Mouse (Mus musculus) adrenal gland, postnatal 14 days (tissue): Measurements from ENCODE around the gene Nme3. TPM values are rescaled to one million over a fixed set of nuclear protein-coding genes. Genes with fewer than 3 reads are reported as not detected.
A peak's percentile ranks its signal among the peaks of the same experiment; 100 is the strongest.
"Not testable (repeated sequence)": the region's sequence is repeated elsewhere in the genome, so short reads cannot be mapped to it uniquely, and the experiment has no call there.

Experiments
- DNase-seq: peaks from one replicate; pipeline ENCODE4 v3.0.0; 2021; ENCODE audit warnings: mixed read lengths
- total RNA-seq: library from RNA; stranded (reverse); gene quantifications from 2 replicates; pipeline ENCODE4 v1.2.3, GENCODE M21; 2021

Nme3 gene
- total RNA-seq, 1 experiment from 2014 or later, result 47.4 TPM

DNA sequence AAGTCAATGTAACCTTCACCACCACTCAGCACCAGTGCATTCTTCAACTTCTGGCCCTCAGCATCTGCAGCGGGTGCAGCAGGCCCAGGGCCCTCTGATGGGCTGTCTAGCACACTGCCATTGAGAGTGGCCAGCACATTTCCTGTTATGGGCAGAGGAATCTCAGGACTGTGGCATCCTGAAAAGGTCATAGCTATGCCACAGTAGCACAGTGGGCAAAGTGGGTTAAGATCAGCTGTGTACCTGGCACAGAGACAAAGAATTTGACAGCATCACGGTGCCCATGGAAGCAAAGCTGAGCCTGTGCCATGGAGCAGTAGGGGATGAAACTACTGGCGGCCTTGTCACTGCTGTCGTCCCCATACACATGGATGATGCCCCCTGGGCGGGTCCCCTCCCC is 2.9 kb downstream of the Nme3 start:
- peak; percentile 32 for DNase-seq

- DNase-seq, result no peak
Measured at GRCm38 (mm10) chr17:24900014-24900413, 3.7 kb downstream of the Nme3 start.

DNA sequence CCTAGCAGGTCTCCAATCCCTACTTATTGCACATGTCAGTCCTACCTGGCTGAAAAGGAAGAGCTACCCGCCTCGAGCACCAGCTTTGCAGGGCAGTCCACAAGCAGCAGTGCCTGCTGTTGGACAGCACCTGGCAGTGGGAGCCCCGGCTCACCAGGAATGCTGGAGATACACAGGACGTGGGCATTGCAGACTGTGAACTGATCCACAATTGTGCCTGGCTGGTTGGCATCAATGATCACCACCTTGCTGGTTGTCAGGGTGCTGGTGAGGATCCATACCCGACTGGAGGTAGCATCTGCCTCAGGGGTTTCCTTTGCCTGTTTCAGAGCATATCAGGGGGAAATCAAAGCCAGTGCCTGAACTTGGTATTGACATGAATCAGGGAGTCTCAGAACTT is 5.8 kb downstream of the Nme3 start:
- no peak for DNase-seq

- peak; percentile 76 for DNase-seq
Measured at GRCm38 (mm10) chr17:24902671-24903474, 6.6 kb downstream of the Nme3 start.

- DNase-seq, result no peak
Measured at GRCm38 (mm10) chr17:24903767-24904166, 7.5 kb downstream of the Nme3 start.

DNA sequence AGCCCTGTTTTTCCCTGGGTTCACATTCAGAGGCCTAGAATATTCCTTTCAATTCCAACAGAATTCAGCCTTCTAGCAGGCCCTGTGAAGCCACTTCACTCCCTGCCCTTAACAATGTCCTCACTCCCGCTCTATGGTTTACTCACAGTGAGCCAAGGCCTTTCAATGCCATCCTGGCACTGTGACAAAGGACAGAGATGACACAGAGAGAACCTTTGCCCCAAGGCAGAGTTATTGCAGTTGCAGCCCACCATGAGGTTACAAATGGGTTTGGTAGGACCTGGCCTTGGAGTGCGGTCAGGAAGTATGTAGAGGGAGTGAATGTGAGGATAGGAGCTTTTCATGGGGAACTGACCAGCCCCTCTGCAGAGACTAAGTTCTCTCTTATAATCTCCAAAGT is 11.3 kb downstream of the Nme3 start:
- DNase-seq, result peak; percentile 89

DNA sequence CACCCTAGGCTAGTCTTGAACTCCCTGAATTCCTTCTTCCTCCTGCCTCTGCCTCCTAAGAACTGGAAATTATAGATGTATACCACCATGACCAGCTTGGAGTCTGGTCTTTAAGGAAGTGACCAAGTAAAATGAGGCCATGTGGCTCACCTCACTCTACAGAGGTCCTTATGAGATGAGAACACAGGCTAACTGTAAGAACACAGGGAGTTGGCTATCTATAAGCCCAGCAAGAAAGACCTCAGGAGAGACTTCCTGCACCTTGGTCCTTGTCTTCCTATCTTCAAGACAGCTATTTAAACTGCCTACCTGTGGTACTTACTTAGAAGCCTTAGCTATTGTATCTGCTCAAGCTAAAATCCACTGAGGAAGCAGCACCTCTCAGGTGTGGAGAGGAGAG is 17.7 kb downstream of the Nme3 start:
- DNase-seq, result no peak

DNA sequence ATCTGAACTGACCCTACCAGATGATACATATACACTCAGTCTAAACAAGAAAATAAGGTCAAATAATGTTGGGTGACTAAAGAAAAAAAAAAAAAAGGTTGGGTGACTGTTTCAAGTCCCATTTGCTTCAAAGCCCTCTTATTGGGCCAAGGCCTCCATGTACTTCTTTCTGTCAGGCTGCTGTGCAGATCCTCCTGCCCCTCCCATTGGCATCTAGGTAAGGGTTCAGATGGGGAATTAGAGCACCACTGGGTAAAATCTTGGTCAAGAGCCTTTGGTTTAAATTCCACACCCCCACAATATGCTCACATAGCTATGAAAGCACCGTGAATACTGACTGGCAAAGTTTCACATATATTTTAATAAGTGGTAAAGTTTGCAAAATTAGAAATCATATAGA is 26.9 kb downstream of the Nme3 start:
- no peak for DNase-seq

DNA sequence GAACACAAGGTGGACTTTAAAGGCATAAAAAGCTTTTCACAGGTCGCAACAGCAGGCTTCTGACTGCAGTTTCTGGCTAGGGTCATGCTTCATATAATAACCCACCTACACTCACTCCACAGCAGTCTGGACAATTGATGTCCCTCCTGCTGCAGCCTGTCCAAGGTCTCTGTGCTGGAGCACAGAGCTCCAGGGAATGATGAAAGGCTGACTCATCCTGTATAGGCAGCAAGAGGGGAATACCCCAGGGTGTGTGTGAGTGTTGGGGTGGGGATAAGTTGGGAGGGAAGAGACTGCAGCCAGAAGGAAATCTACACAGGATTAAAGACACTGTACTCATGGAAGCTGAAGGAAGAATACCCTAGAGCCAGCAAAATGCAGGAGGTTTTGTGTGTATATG is 33.2 kb downstream of the Nme3 start:
- peak; percentile 69 for DNase-seq

- DNase-seq, result no peak
Measured at GRCm38 (mm10) chr17:24932431-24932830, 36.1 kb downstream of the Nme3 start.

- DNase-seq, result no peak
Measured at GRCm38 (mm10) chr17:24933163-24933562, 36.9 kb downstream of the Nme3 start.

- peak; percentile 32 for DNase-seq
Measured at GRCm38 (mm10) chr17:24934926-24935325, 38.6 kb downstream of the Nme3 start.

- no peak for DNase-seq
Measured at GRCm38 (mm10) chr17:24935666-24936065, 39.4 kb downstream of the Nme3 start.

DNA sequence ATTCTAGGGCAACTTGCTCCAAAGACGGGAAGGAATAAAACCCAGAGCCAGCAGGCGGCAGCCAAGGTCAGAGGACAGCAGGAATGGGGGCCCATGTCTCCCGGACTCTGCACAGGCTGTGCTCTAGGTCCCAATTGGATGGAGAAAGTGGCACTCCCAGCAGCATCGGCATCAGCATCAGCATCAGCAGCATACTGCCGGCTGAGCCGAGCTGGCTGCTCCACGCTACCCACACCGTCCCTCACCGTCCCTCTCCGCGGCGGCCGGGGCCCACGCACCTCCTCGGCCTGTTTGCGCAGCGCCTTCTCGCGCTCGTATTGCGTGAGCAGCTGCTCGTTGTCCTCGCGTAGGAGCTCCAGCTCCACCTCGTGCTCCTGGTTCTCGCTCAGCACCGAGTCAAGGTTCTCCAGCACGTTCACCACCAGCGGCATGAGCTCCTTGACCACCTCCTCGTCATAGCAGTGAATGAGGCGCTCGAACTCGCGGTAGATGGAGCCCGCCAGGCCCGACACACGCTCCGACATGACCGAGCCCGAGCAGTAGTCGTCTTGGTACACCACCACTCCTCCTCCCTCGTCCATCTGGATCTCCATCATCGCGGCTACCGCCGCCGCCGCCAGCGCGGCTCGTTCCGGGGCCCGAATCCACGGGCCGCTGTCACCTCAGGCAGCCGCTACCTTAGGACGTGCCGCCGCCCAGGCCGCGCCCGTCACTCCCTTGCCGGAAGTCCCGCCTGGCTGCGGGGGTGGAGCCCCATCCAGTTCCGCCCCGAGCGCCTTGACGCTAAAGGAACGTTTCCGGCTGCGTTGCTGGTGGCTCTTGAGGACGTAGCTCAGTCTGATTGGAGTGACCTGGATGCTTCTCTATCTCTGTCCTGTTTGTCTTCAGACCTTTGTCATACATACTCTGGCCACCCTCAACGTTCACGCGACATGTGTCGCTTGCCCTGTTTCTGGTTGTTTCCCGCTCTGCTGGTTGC is 40.2 kb downstream of the Nme3 start, which contains the start of gene Mapk8ip3:
Gene Mapk8ip3 (minus strand): TSS at position 719 of the 979 bp plus-strand sequence.
- peak; percentile 98 for DNase-seq

DNA sequence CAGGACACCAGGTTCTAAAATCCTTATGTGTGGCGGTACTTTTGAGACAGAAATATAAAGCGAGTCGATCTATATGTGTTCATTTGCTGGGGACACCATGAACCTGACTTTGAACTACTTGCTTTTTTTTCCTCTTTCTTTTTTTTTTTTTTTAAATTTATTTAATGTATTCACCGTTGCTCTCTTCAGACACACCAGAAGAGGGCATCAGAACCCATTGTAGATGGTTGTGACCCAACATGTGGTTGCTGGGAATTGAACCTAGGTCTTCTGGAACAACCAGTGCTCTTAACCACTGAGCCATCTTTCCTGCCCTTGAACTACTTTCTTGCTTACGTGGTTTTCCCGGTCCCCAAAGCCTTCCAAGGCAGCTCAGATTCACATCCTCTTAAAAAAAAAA is 41.0 kb downstream of the Nme3 start:
- DNase-seq, result no peak

- DNase-seq, result peak; percentile 54
Measured at GRCm38 (mm10) chr17:24942453-24942852, 46.2 kb downstream of the Nme3 start.

GRCm38 (mm10) chr17:24943036-24943435 is 46.7 kb downstream of the Nme3 start:
- no peak for DNase-seq

DNA sequence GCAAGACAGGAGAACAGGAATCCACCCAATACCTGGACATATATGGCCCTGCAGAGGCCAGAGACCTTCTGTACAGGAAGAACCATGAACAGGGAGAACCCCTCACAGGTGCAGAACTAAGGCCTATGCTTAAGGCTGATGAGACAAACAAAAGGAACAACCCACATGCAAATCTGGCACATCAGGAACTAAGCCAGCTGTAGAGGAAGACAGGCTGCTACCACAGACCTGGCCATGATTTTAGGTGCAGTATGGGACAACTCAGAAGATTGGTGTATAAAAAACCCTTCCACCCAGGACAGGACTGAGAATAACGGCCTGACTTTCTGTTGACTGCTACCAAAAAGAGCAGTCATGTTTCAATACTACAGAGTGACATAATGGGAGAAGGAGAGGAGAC is 47.3 kb downstream of the Nme3 start:
- DNase-seq, result not testable (repeated sequence)

Other genes starting within 250 kb of the Nme3 start
- gene Slc9a3r2, start 246.2 kb upstream of the Nme3 start, total RNA-seq, result 90.2 and 99.1 TPM in 2 replicates
- gene Npw, start 238.0 kb upstream of the Nme3 start, total RNA-seq, result not detected in 2 replicates
- gene Zfp598, start 226.8 kb upstream of the Nme3 start, total RNA-seq, result 44.5 and 47.4 TPM in 2 replicates
- gene Syngr3, start 206.5 kb upstream of the Nme3 start, total RNA-seq, result 1.8 and 5.7 TPM in 2 replicates
- gene Gfer, start 200.3 kb upstream of the Nme3 start, total RNA-seq, result 36.0 and 39.3 TPM in 2 replicates
- 3.6 and 5.7 TPM in 2 replicates for gene Noxo1, start 200.3 kb upstream of the Nme3 start, total RNA-seq
- gene Tbl3, start 188.8 kb upstream of the Nme3 start, total RNA-seq, result 35.8 and 41.2 TPM in 2 replicates
- gene Rnf151, start 178.4 kb upstream of the Nme3 start, total RNA-seq, result not detected in 2 replicates
- gene Rps2, start 178.4 kb upstream of the Nme3 start, total RNA-seq, result 702 and 762 TPM in 2 replicates
- 418 and 458 TPM in 2 replicates for gene Ndufb10, start 172.0 kb upstream of the Nme3 start, total RNA-seq
- gene Rpl3l, start 168.7 kb upstream of the Nme3 start, total RNA-seq, result 0.53 TPM in 1 of 2 replicates, not detected in the other
- gene Msrb1, start 159.9 kb upstream of the Nme3 start, total RNA-seq, result 73.2 and 98.3 TPM in 2 replicates
- 2.0 and 2.4 TPM in 2 replicates for gene Hs3st6, start 143.5 kb upstream of the Nme3 start, total RNA-seq
- gene Meiob, start 92.2 kb upstream of the Nme3 start, total RNA-seq, result 0.67 and 0.71 TPM in 2 replicates
- gene Hagh, start 56.4 kb upstream of the Nme3 start, total RNA-seq, result 122 and 150 TPM in 2 replicates
- 40.6 and 43.0 TPM in 2 replicates for gene Fahd1, start 46.1 kb upstream of the Nme3 start, total RNA-seq
- 1.2 and 12.2 TPM in 2 replicates for gene Igfals, start 30.5 kb upstream of the Nme3 start, total RNA-seq
- 39.5 and 48.8 TPM in 2 replicates for gene Nubp2, start 10.2 kb upstream of the Nme3 start, total RNA-seq
- gene Spsb3, start 9.9 kb upstream of the Nme3 start, total RNA-seq, result 30.2 and 34.6 TPM in 2 replicates
- 36.7 and 43.1 TPM in 2 replicates for gene Eme2, start 1.4 kb upstream of the Nme3 start, total RNA-seq
- gene Mrps34, start 1.4 kb upstream of the Nme3 start, total RNA-seq, result 133 and 145 TPM in 2 replicates
- gene Mapk8ip3, start 40.5 kb downstream of the Nme3 start, total RNA-seq, result 84.3 and 111 TPM in 2 replicates
- gene Jpt2, start 64.2 kb downstream of the Nme3 start, total RNA-seq, result 33.9 and 45.2 TPM in 2 replicates
- gene Cramp1l, start 119.3 kb downstream of the Nme3 start, total RNA-seq, result 23.3 and 26.7 TPM in 2 replicates
- 30.0 and 43.7 TPM in 2 replicates for gene Ift140, start 119.6 kb downstream of the Nme3 start, total RNA-seq
- 30.1 and 30.2 TPM in 2 replicates for gene Tmem204, start 187.1 kb downstream of the Nme3 start, total RNA-seq
- gene Telo2, start 219.5 kb downstream of the Nme3 start, total RNA-seq, result 19.9 and 27.3 TPM in 2 replicates
- not detected in 2 replicates for gene Ptx4, start 224.3 kb downstream of the Nme3 start, total RNA-seq
- 33.3 and 35.2 TPM in 2 replicates for gene Clcn7, start 236.9 kb downstream of the Nme3 start, total RNA-seq